Mouse (Mus musculus): ENCODE data around the gene Fam126a. TPM values are rescaled to one million over a fixed set of nuclear protein-coding genes. Genes with fewer than 3 reads are reported as not detected.
"Not testable (repeated sequence)": the region's sequence is repeated elsewhere in the genome, so short reads cannot be mapped to it uniquely, and the experiment has no call there.

The Fam126a gene
- polyA plus RNA-seq, 1 experiment from 2014 or later: 11.1 TPM

DNA sequence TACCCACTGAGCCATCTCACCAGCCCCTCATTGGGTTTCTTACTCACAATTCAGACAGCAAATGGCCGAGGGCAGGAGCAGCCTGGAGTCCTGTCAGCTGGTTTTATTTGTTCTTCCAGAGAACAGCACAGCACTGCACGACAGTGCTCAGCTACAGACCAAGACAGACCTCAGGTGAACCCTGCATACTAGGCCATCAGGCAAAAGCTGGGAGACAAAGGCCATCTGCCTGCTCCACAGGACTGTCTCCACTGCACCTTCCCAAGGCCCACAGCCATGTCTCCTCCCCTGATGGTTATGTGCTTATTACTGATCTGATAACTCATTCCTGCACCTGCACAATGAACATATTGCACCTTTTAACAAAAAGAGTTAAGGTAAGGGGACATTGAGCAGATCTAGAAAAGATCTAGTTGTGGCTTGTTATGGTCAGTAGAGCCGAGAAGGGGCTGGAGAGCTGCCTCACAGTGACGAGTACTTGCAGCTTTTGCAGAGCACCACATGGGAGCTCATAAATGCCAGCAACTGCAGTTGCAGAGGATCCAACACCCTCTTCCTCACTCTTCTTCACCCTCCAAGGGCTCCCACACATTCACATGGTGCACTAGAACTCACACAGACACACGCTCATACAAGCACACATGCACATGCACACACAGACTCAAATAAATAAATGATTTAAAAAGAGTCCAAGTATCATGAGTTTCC is 137.2 kb downstream of the Fam126a start:
- Histone ChIP-seq H3K4me1 (ENCODE audit: control insufficient read depth, insufficient read depth, low read length) (no peaks in the 10 kb centered on the region), H3K36me3 (ENCODE audit: control insufficient read depth, insufficient read depth, low read length) (no peaks in the 10 kb centered on the region), H3K27me3 (replicated peaks; ENCODE audit: control insufficient read depth, insufficient read depth, low read length) (no peaks in the 10 kb centered on the region), H3K9me3 (ENCODE audit: control insufficient read depth, low read length) (no peaks in the 10 kb centered on the region), H3K4me3 (ENCODE audit: low read length) (no peak overlapping the region), H3K27ac (ENCODE audit: low read length) (no peak overlapping the region), H3K4me2 (ENCODE audit: low read depth, low read length) (no peak overlapping the region), H3K9ac (ENCODE audit: low read depth, low read length) (no peak overlapping the region)
- WGBS: 67% methylated on average over 5 of the region's 5 CpGs
- no peak for ATAC-seq

DNA sequence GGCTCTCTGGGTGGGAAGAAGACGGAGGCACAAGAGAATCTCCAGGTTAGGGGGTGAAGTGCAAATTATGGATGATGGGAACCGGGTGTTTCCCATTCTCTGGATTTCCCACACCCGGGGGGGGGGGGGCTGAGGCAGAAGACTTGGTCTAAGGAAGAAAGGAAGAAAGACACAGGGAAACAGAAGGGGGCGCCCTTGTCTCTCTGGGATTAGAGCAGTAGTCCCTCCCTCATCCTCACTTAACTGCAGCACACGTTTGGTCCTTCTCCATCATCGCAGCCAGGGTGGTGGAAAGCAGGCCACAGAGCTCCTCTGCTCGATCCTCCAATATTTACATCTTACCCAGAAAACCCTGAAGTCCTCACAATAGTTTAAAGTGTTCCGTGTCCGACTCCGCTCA is 139.8 kb downstream of the Fam126a start:
- no peak for ATAC-seq
- no peak overlapping the region for H3K27ac ChIP-seq (ENCODE audit: low read length)
- no peak overlapping the region for H3K4me2 ChIP-seq (ENCODE audit: low read depth, low read length)
- no peak overlapping the region for H3K9ac ChIP-seq (ENCODE audit: low read depth, low read length)
- 40% methylated on average over 10 of the region's 10 CpGs for WGBS
- H3K27me3 ChIP-seq (replicated peaks; ENCODE audit: control insufficient read depth, insufficient read depth, low read length): no peaks in the 10 kb centered on the region
- no peaks in the 10 kb centered on the region for H3K4me1 ChIP-seq (ENCODE audit: control insufficient read depth, insufficient read depth, low read length)
- no peaks in the 10 kb centered on the region for H3K36me3 ChIP-seq (ENCODE audit: control insufficient read depth, insufficient read depth, low read length)
- no peak overlapping the region for H3K4me3 ChIP-seq (ENCODE audit: low read length)
- H3K9me3 ChIP-seq (ENCODE audit: control insufficient read depth, low read length): no peaks in the 10 kb centered on the region

- no peak overlapping the region for H3K9ac ChIP-seq (ENCODE audit: low read depth, low read length)
- no peak for ATAC-seq
- H3K4me3 ChIP-seq (ENCODE audit: low read length): no peak overlapping the region
- no peaks in the 10 kb centered on the region for H3K27me3 ChIP-seq (replicated peaks; ENCODE audit: control insufficient read depth, insufficient read depth, low read length)
- H3K27ac ChIP-seq (ENCODE audit: low read length): no peak overlapping the region
- no peak overlapping the region for H3K4me2 ChIP-seq (ENCODE audit: low read depth, low read length)
- no peaks in the 10 kb centered on the region for H3K9me3 ChIP-seq (ENCODE audit: control insufficient read depth, low read length)
- no peaks in the 10 kb centered on the region for H3K36me3 ChIP-seq (ENCODE audit: control insufficient read depth, insufficient read depth, low read length)
- H3K4me1 ChIP-seq (ENCODE audit: control insufficient read depth, insufficient read depth, low read length): no peaks in the 10 kb centered on the region
- WGBS: 71% methylated on average over 4 of the region's 4 CpGs
Observed at GRCm38 (mm10) chr5:23889461-23889860, 141.0 kb downstream of the Fam126a start.

DNA sequence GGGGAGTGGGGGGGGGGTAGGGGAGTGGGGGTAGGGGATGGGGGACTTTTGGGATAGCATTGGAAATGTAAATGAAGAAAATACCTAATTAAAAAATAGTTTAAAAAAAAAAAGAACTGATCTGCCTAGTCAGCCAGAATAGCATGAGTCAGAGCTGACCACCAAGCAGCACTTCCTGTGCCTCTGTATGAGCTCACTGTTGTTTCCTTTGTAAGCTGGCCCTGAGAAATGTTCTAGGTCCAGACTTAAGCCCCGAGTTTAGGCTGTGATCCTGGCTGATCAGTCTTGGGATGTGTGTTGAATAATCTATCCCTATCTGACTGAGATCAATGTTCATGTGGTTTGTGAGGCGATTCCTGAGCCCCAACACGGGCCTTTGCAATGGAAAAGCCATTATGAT is 143.4 kb downstream of the Fam126a start:
- Histone ChIP-seq H3K4me2 (ENCODE audit: low read depth, low read length) (no peak overlapping the region), H3K27me3 (replicated peaks; ENCODE audit: control insufficient read depth, insufficient read depth, low read length) (no peaks in the 10 kb centered on the region), H3K9ac (ENCODE audit: low read depth, low read length) (no peak overlapping the region), H3K4me3 (ENCODE audit: low read length) (no peak overlapping the region), H3K36me3 (ENCODE audit: control insufficient read depth, insufficient read depth, low read length) (no peaks in the 10 kb centered on the region), H3K27ac (ENCODE audit: low read length) (no peak overlapping the region), H3K9me3 (ENCODE audit: control insufficient read depth, low read length) (no peaks in the 10 kb centered on the region), H3K4me1 (ENCODE audit: control insufficient read depth, insufficient read depth, low read length) (no peaks in the 10 kb centered on the region)
- 83% methylated on average over 3 of the region's 3 CpGs for WGBS
- ATAC-seq: no peak

DNA sequence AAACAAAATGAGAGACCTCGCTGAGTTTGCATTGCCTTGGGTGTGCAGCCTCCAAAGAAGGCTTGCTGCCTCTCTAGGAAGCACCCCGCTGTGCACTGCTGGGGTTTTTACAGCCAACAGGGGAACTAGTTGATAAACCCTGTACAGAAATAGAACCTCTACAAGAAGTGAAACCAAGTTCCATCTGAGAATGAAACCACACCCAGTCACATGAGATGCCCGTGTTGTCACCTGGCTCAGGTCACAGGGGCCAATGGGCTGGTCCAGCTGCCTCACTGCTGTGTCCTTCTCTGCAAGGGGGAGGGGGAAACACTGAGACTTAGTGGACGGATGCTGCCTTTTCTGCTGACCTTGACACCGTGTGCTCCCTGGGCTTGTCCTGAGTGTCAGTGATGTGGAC is 156.0 kb downstream of the Fam126a start:
- ATAC-seq: peak; percentile 52; the same call in 1 of the 2 replicates
- Histone ChIP-seq H3K4me1 (ENCODE audit: control insufficient read depth, insufficient read depth, low read length) (0 out of 2 replicates have a peak, but pooled peaks cover 2% of the 10 kb centered on the region), H3K9ac (ENCODE audit: low read depth, low read length) (no peak overlapping the region), H3K27me3 (replicated peaks; ENCODE audit: control insufficient read depth, insufficient read depth, low read length) (no peaks in the 10 kb centered on the region), H3K4me3 (ENCODE audit: low read length) (no peak overlapping the region), H3K4me2 (ENCODE audit: low read depth, low read length) (no peak overlapping the region), H3K36me3 (ENCODE audit: control insufficient read depth, insufficient read depth, low read length) (no peaks in the 10 kb centered on the region), H3K9me3 (ENCODE audit: control insufficient read depth, low read length) (no peaks in the 10 kb centered on the region), H3K27ac (ENCODE audit: low read length) (no peak overlapping the region)
- 52% methylated on average over 5 of the region's 5 CpGs for WGBS

DNA sequence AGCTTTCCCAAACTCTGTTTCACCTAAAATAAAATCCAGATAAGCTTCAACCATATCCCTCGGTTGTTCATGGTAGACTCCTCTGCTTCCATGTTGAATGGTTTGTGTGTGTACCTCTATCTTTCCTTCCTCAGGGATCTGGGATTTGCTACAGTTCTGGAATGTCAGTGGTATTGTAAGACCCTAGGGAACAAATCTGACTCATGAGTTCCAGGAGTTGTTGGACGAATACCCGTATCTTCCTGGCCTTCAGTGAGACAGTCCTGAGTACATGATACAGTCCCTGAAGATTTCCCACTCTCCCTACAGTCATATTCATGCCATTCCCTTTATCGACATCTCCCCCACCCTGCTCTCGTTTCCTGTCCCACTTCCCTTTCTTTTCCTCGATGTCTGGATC is 157.9 kb downstream of the Fam126a start:
- no peak overlapping the region for H3K4me3 ChIP-seq (ENCODE audit: low read length)
- H3K9me3 ChIP-seq (ENCODE audit: control insufficient read depth, low read length): no peaks in the 10 kb centered on the region
- H3K4me1 ChIP-seq (ENCODE audit: control insufficient read depth, insufficient read depth, low read length): 0 out of 2 replicates have a peak, but pooled peaks cover 2% of the 10 kb centered on the region
- no peak overlapping the region for H3K4me2 ChIP-seq (ENCODE audit: low read depth, low read length)
- H3K9ac ChIP-seq (ENCODE audit: low read depth, low read length): no peak overlapping the region
- no peak overlapping the region for H3K27ac ChIP-seq (ENCODE audit: low read length)
- WGBS: 81% methylated on average over 6 of the region's 6 CpGs
- no peaks in the 10 kb centered on the region for H3K36me3 ChIP-seq (ENCODE audit: control insufficient read depth, insufficient read depth, low read length)
- H3K27me3 ChIP-seq (replicated peaks; ENCODE audit: control insufficient read depth, insufficient read depth, low read length): no peaks in the 10 kb centered on the region
- ATAC-seq: no peak

DNA sequence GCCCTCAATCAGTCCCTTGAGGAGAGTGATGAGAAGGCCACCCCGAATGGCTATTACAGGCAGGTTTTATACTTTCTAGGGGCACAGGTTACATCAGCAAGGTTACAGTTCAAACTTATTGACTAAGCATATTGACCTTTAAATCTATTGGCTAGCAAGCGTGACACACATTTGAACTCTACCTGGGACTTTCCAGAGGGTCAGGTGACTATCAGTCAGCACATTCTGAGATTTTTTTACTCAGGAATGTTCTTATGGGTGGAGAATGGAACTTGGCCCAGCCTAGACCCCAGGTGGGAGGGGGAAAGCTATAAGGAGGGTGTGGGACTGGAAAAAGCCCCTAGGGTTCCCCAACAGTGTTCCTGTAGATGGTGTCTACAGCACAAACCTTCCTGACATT is 159.2 kb downstream of the Fam126a start:
- H3K27ac ChIP-seq (ENCODE audit: low read length); H3K36me3 ChIP-seq (ENCODE audit: control insufficient read depth, insufficient read depth, low read length); H3K4me1 ChIP-seq (ENCODE audit: control insufficient read depth, insufficient read depth, low read length); H3K4me2 ChIP-seq (ENCODE audit: low read depth, low read length); H3K4me3 ChIP-seq (ENCODE audit: low read length); ATAC-seq; H3K9me3 ChIP-seq (ENCODE audit: control insufficient read depth, low read length); H3K27me3 ChIP-seq (replicated peaks; ENCODE audit: control insufficient read depth, insufficient read depth, low read length); H3K9ac ChIP-seq (ENCODE audit: low read depth, low read length): not testable (repeated sequence)
- 84% methylated on average over 2 of the region's 2 CpGs for WGBS

GRCm38 (mm10) chr5:23865941-23866340 is 164.5 kb downstream of the Fam126a start:
- H3K27ac ChIP-seq (ENCODE audit: low read length): no peak overlapping the region
- no peak overlapping the region for H3K9ac ChIP-seq (ENCODE audit: low read depth, low read length)
- no peak for ATAC-seq
- H3K9me3 ChIP-seq (ENCODE audit: control insufficient read depth, low read length): no peaks in the 10 kb centered on the region
- WGBS: 83% methylated on average over 5 of the region's 5 CpGs
- H3K4me3 ChIP-seq (ENCODE audit: low read length): no peak overlapping the region
- H3K4me1 ChIP-seq (ENCODE audit: control insufficient read depth, insufficient read depth, low read length): peaks cover 15% of the 10 kb centered on the region
- no peaks in the 10 kb centered on the region for H3K27me3 ChIP-seq (replicated peaks; ENCODE audit: control insufficient read depth, insufficient read depth, low read length)
- H3K36me3 ChIP-seq (ENCODE audit: control insufficient read depth, insufficient read depth, low read length): no peaks in the 10 kb centered on the region
- no peak overlapping the region for H3K4me2 ChIP-seq (ENCODE audit: low read depth, low read length)

Measured in intestine, embryonic 16.5 days (tissue).